10 mouse cellular contexts compared by ENCODE assay signal in the genomic region with DNA sequence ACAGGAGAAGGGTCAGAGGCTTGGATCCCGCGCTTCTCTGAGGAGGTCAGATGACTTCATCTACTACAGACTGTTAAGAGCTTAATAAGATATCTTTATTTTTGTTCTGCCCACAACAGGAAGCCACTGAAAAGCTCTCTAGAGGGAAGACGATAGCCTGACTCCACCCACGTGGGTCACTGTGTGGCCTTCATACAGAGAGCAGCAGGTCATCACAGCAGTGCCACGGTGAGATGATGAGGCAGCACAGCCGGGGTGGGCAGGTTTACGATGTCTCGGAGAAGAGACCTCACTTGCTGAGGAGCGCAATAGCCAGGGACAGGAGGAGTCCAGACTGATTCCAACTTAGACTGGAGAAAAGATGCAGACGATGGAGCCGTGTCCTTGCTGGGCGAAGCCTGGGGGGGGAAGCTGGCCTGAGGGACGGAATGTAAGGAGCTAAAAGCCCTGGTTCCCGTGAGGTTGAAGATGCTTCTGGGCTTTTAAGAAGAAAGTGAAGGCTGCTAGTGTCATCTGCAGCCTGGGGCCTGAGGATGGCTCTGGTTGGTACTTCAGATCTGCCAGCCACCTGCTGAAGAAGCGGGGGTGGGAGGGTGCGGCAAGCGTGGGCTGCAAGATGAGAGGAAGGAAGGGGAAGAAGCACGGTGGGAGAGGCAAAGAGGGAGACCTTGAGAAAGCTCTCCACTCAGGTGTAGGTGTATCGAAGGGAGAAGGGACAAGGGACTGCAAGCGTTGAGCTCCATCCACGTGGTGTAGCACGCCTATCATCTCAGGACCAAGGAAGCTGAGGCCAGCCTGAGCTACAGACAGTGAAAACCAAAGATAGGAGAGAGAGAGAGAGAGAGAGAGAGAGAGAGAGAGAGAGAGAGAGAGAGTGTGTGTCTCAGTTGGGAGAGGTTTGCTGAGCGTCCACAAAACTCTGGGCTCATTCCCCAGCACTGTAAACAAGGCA.
A peak's percentile ranks its signal among the peaks of the same experiment; 100 is the strongest.
DNase-seq lines count a peak whose midpoint lies in the region; ATAC-seq and TF ChIP-seq lines count a peak whose summit lies in the region.
"Had no signal": no experiment of that assay in that cellular context is flagged by ENCODE, and none has a peak within 500 bp of the region (broad histone marks: within the 10 kb centered on the region; RNA-seq: fewer than 3 reads in every experiment).

No protein-coding gene starts in this region.

- no peak for TF ChIP-seq CTCF in kidney, postnatal 0 days (IDR thresholded peaks at IDR 0.05; ENCODE audit: low read depth)

- no peak overlapping the region for H3K4me2 ChIP-seq in kidney, postnatal 0 days (ENCODE audit: low read length)
- no peak overlapping the region for H3K4me2 ChIP-seq in kidney, embryonic 15.5 days
- H3K4me2 ChIP-seq in midbrain, embryonic 16.5 days (ENCODE audit: low read length), result no peak overlapping the region
- H3K4me2 ChIP-seq: limb, embryonic 13.5 days had no signal

- H3K4me1 ChIP-seq in kidney, postnatal 0 days (replicated peaks; ENCODE audit: insufficient read depth, low read length), result no peaks in the 10 kb centered on the region
- peaks cover 7% of the 10 kb centered on the region for H3K4me1 ChIP-seq in kidney, embryonic 15.5 days
- no peaks in the 10 kb centered on the region for H3K4me1 ChIP-seq in midbrain, embryonic 16.5 days (ENCODE audit: control insufficient read depth, insufficient read depth, low read length)

- no peak overlapping the region for H3K4me3 ChIP-seq in kidney, postnatal 0 days (replicated peaks; ENCODE audit: low read depth, low read length)
- H3K4me3 ChIP-seq in kidney, embryonic 15.5 days (replicated peaks), result no peak overlapping the region
- no peak overlapping the region for H3K4me3 ChIP-seq in midbrain, embryonic 16.5 days (ENCODE audit: low read depth, low read length)
- H3K4me3 ChIP-seq: limb, embryonic 13.5 days had no signal

- no peaks in the 10 kb centered on the region for H3K9me3 ChIP-seq in kidney, postnatal 0 days (replicated peaks; ENCODE audit: low read length)
- H3K9me3 ChIP-seq in kidney, embryonic 15.5 days (replicated peaks), result no peaks in the 10 kb centered on the region
- no peaks in the 10 kb centered on the region for H3K9me3 ChIP-seq in midbrain, embryonic 16.5 days (replicated peaks; ENCODE audit: control insufficient read depth, low read length, poor library complexity, severe bottlenecking)

- peak; percentile 33; the same call in 1 of the 2 replicates for ATAC-seq in kidney, postnatal 0 days (replicated peaks; ENCODE audit: low FRiP score, low read depth)
- ATAC-seq in kidney, embryonic 15.5 days (replicated peaks; ENCODE audit: low FRiP score), result no peak; the same call in 1 of the 2 replicates
- peak; percentile 56 for ATAC-seq in megakaryocyte-erythroid progenitor cell, adult 5-6 weeks (replicated peaks; ENCODE audit: low FRiP score, low TSS enrichment, poor library complexity, severe bottlenecking)
- ATAC-seq in midbrain, embryonic 16.5 days, result no peak

- no peak overlapping the region for H3K27ac ChIP-seq in kidney, postnatal 0 days
- no peak overlapping the region for H3K27ac ChIP-seq in kidney, embryonic 15.5 days
- H3K27ac ChIP-seq in midbrain, embryonic 16.5 days (ENCODE audit: low read length), result no peak overlapping the region
- H3K27ac ChIP-seq: limb, embryonic 13.5 days had no signal

- no peak overlapping the region for H3K9ac ChIP-seq in kidney, postnatal 0 days (ENCODE audit: low read depth, low read length)
- H3K9ac ChIP-seq in kidney, embryonic 15.5 days, result no peak overlapping the region
- H3K9ac ChIP-seq in midbrain, embryonic 16.5 days (ENCODE audit: low read depth, low read length), result no peak overlapping the region
- H3K9ac ChIP-seq: limb, embryonic 13.5 days had no signal

- DNase-seq in kidney, postnatal 0 days (ENCODE audit: low spot score), result peak; percentile 45
- DNase-seq in MEL-GATA-1-ER (ENCODE audit: extremely low read depth, low read depth), result peak; percentile 73
- DNase-seq in thymus, postnatal 0 days (ENCODE audit: low spot score), result peak; percentile 78
- DNase-seq in adrenal gland, adult 8-10 months, result no peak
- no peak for DNase-seq in ovary, postnatal 14 days (ENCODE audit: low spot score)
- DNase-seq: kidney, postnatal 14 days had no signal

- no peaks in the 10 kb centered on the region for H3K36me3 ChIP-seq in kidney, postnatal 0 days (ENCODE audit: insufficient read depth, low read length)
- no peaks in the 10 kb centered on the region for H3K36me3 ChIP-seq in kidney, embryonic 15.5 days
- H3K36me3 ChIP-seq in midbrain, embryonic 16.5 days (ENCODE audit: control insufficient read depth, insufficient read depth, low read length), result no peaks in the 10 kb centered on the region
- H3K36me3 ChIP-seq: limb, embryonic 13.5 days had no signal

- H3K27me3 ChIP-seq in kidney, postnatal 0 days (ENCODE audit: insufficient read depth, low read length), result no peaks in the 10 kb centered on the region
- H3K27me3 ChIP-seq in kidney, embryonic 15.5 days, result no peaks in the 10 kb centered on the region
- H3K27me3 ChIP-seq in midbrain, embryonic 16.5 days (ENCODE audit: control insufficient read depth, insufficient read depth, low read depth, low read length), result no peaks in the 10 kb centered on the region
- H3K27me3 ChIP-seq: limb, embryonic 13.5 days had no signal

- WGBS in kidney, postnatal 0 days, result 50% methylated on average over 23 of the region's 23 CpGs
- WGBS in kidney, embryonic 15.5 days, result 62% methylated on average over 23 of the region's 23 CpGs
- 77% methylated on average over 23 of the region's 23 CpGs for WGBS in midbrain, embryonic 16.5 days

Comparison
In these comparisons a context has a peak if more than half of its experiments do, and no peak if none do; other contexts are left out.
1. ATAC-seq: peak in kidney, postnatal 0 days (single experiment) and megakaryocyte-erythroid progenitor cell, adult 5-6 weeks (single experiment); none in kidney, embryonic 15.5 days (single experiment) and midbrain, embryonic 16.5 days (single experiment).
2. DNase-seq: peak in kidney, postnatal 0 days (single experiment), MEL-GATA-1-ER (single experiment) and thymus, postnatal 0 days (single experiment); none in adrenal gland, adult 8-10 months (single experiment) and ovary, postnatal 14 days (single experiment).